ENCODE assay signal across 21 mouse cellular contexts in the genomic region with DNA sequence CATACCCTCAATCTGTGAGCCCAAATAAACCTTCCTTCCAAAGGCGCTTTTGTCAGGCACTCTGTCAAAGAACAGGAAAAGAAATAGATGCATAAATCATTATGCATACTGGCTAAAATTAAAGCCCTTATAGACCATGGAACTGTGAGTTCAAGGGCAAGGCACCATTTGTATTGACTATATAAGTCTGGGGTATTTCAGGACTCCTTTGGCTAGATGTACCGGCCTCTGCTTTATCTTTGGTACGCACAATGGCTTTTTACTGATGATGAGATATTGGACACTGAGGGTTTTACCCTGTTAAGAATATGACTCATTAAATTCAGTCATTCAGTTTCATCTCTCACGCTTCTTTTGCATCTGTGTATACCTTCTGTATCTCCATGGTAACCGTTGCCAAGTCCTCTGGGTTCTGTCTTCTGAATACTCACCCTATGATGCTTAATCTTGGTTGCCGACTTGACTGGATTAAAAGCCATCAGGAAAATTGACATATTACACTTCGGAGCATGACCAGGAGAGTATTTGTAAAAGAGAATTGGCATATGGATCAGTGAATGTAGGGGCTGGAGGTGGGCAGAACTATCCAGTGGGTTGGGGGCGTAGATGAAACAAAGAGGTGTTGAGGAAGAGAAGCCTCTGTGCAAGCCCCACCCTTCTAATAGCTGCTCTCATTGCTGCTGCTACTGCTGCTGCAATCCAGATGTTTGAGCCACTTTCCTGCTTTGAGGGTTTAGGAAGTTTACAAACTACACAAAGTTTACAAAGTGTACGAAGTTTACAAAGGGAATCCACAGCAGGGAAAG. TPM values are rescaled to one million over a fixed set of nuclear protein-coding genes. Genes with fewer than 3 reads are reported as not detected.
DNase-seq lines count a peak whose midpoint lies in the region; ATAC-seq lines count a peak whose summit lies in the region.
"Had no signal": no experiment of that assay in that cellular context is flagged by ENCODE, and none has a peak within 500 bp of the region (broad histone marks: within the 10 kb centered on the region; RNA-seq: fewer than 3 reads in every experiment).

No protein-coding gene starts in this region.

- no peak overlapping the region for H3K9ac ChIP-seq in forebrain, embryonic 12.5 days
- no peak overlapping the region for H3K9ac ChIP-seq in forebrain, embryonic 11.5 days (ENCODE audit: low read length)
- H3K9ac ChIP-seq in intestine, embryonic 14.5 days (ENCODE audit: low read length) = no peak overlapping the region
- no peak overlapping the region for H3K9ac ChIP-seq in intestine, embryonic 15.5 days
- H3K9ac ChIP-seq in midbrain, embryonic 15.5 days = no peak overlapping the region
- H3K9ac ChIP-seq: heart, embryonic 13.5 days; lung, embryonic 14.5 days; stomach, embryonic 15.5 days had no signal

- H3K4me2 ChIP-seq in forebrain, embryonic 12.5 days = no peak overlapping the region
- H3K4me2 ChIP-seq in forebrain, embryonic 11.5 days (ENCODE audit: low read depth, low read length, severe bottlenecking) = no peak overlapping the region
- no peak overlapping the region for H3K4me2 ChIP-seq in intestine, embryonic 14.5 days (ENCODE audit: low read length)
- H3K4me2 ChIP-seq in intestine, embryonic 15.5 days (replicated peaks) = no peak overlapping the region
- no peak overlapping the region for H3K4me2 ChIP-seq in midbrain, embryonic 15.5 days
- H3K4me2 ChIP-seq: heart, embryonic 13.5 days; lung, embryonic 14.5 days; stomach, embryonic 15.5 days had no signal

- 73% methylated on average over 9 of the region's 9 CpGs for whole genome bisulfite sequencing in forebrain, embryonic 12.5 days
- WGBS in forebrain, embryonic 11.5 days = 77% methylated on average over 9 of the region's 9 CpGs
- WGBS in intestine, embryonic 14.5 days = 72% methylated on average over 9 of the region's 9 CpGs
- 73% methylated on average over 9 of the region's 9 CpGs for WGBS in intestine, embryonic 15.5 days
- 82% methylated on average over 9 of the region's 9 CpGs for WGBS in embryonic facial prominence, embryonic 10.5 days
- WGBS in midbrain, embryonic 15.5 days = 47% methylated on average over 9 of the region's 9 CpGs

- H3K9me3 ChIP-seq in forebrain, embryonic 12.5 days = no peaks in the 10 kb centered on the region
- no peaks in the 10 kb centered on the region for H3K9me3 ChIP-seq in forebrain, embryonic 11.5 days (ENCODE audit: control insufficient read depth, low read length)
- H3K9me3 ChIP-seq in intestine, embryonic 14.5 days (ENCODE audit: control insufficient read depth, low read length) = no peaks in the 10 kb centered on the region
- H3K9me3 ChIP-seq in intestine, embryonic 15.5 days = no peaks in the 10 kb centered on the region
- H3K9me3 ChIP-seq in embryonic facial prominence, embryonic 10.5 days = no peaks in the 10 kb centered on the region
- H3K9me3 ChIP-seq in midbrain, embryonic 15.5 days = no peaks in the 10 kb centered on the region
- H3K9me3 ChIP-seq: heart, embryonic 13.5 days; stomach, embryonic 15.5 days had no signal

- H3K4me1 ChIP-seq in forebrain, embryonic 12.5 days = peaks cover 9% of the 10 kb centered on the region
- H3K4me1 ChIP-seq in forebrain, embryonic 11.5 days (replicated peaks; ENCODE audit: control insufficient read depth, insufficient read depth, low read length) = no peaks in the 10 kb centered on the region
- no peaks in the 10 kb centered on the region for H3K4me1 ChIP-seq in intestine, embryonic 14.5 days (replicated peaks; ENCODE audit: control insufficient read depth, insufficient read depth, low read length)
- no peaks in the 10 kb centered on the region for H3K4me1 ChIP-seq in intestine, embryonic 15.5 days (replicated peaks)
- no peaks in the 10 kb centered on the region for H3K4me1 ChIP-seq in embryonic facial prominence, embryonic 10.5 days
- H3K4me1 ChIP-seq in midbrain, embryonic 15.5 days = peaks cover 7% of the 10 kb centered on the region; the same call in 1 of the 2 replicates
- H3K4me1 ChIP-seq: heart, embryonic 13.5 days; stomach, embryonic 15.5 days had no signal

- no peak overlapping the region for H3K4me3 ChIP-seq in forebrain, embryonic 12.5 days (replicated peaks)
- H3K4me3 ChIP-seq in forebrain, embryonic 11.5 days (ENCODE audit: low read depth, low read length) = no peak overlapping the region
- H3K4me3 ChIP-seq in intestine, embryonic 14.5 days (ENCODE audit: low read depth, low read length) = no peak overlapping the region
- no peak overlapping the region for H3K4me3 ChIP-seq in intestine, embryonic 15.5 days (replicated peaks)
- H3K4me3 ChIP-seq in embryonic facial prominence, embryonic 10.5 days = no peak overlapping the region
- H3K4me3 ChIP-seq in midbrain, embryonic 15.5 days = no peak overlapping the region
- H3K4me3 ChIP-seq: heart, embryonic 13.5 days; stomach, embryonic 15.5 days had no signal

- H3K27ac ChIP-seq in forebrain, embryonic 12.5 days = no peak overlapping the region
- no peak overlapping the region for H3K27ac ChIP-seq in forebrain, embryonic 11.5 days (ENCODE audit: low read depth, low read length)
- no peak overlapping the region for H3K27ac ChIP-seq in intestine, embryonic 14.5 days (ENCODE audit: low read depth)
- H3K27ac ChIP-seq in intestine, embryonic 15.5 days = no peak overlapping the region
- H3K27ac ChIP-seq in embryonic facial prominence, embryonic 10.5 days (replicated peaks) = no peak overlapping the region
- H3K27ac ChIP-seq in midbrain, embryonic 15.5 days = 0 out of 2 replicates have a peak overlapping the region, but pooled peaks have one; percentile 5
- H3K27ac ChIP-seq: heart, embryonic 13.5 days; macrophage; stomach, embryonic 15.5 days had no signal

- DNase-seq in forebrain, embryonic 11.5 days (ENCODE audit: low spot score) = no peak
- DNase-seq in intestine, embryonic 14.5 days (ENCODE audit: low spot score) = peak; percentile 33
- DNase-seq in embryonic facial prominence, embryonic 10.5 days (ENCODE audit: low spot score) = peak; percentile 6
- no peak for DNase-seq in gastrocnemius, postnatal 10 days
- DNase-seq: adrenal gland, postnatal 25 days; cerebellum, adult 11 months; kidney, adult 9 months; lung, embryonic 14.5 days; thymus, postnatal 4 days had no signal

- no peaks in the 10 kb centered on the region for H3K36me3 ChIP-seq in forebrain, embryonic 12.5 days (replicated peaks)
- no peaks in the 10 kb centered on the region for H3K36me3 ChIP-seq in forebrain, embryonic 11.5 days (ENCODE audit: control insufficient read depth, insufficient read depth, low read length)
- no peaks in the 10 kb centered on the region for H3K36me3 ChIP-seq in intestine, embryonic 14.5 days (ENCODE audit: control insufficient read depth, insufficient read depth, low read length)
- no peaks in the 10 kb centered on the region for H3K36me3 ChIP-seq in intestine, embryonic 15.5 days
- no peaks in the 10 kb centered on the region for H3K36me3 ChIP-seq in embryonic facial prominence, embryonic 10.5 days (replicated peaks)
- no peaks in the 10 kb centered on the region for H3K36me3 ChIP-seq in midbrain, embryonic 15.5 days (replicated peaks)
- H3K36me3 ChIP-seq: heart, embryonic 13.5 days; stomach, embryonic 15.5 days had no signal

- peak; percentile 17; the same call in 1 of the 2 replicates for ATAC-seq in forebrain, embryonic 12.5 days (ENCODE audit: low FRiP score)
- ATAC-seq in forebrain, embryonic 11.5 days (replicated peaks; ENCODE audit: low FRiP score) = no peak
- no peak for ATAC-seq in intestine, embryonic 14.5 days (replicated peaks; ENCODE audit: low FRiP score, low TSS enrichment, low read depth)
- no peak for ATAC-seq in intestine, embryonic 15.5 days
- peak; percentile 88 for ATAC-seq in midbrain, embryonic 15.5 days (replicated peaks)
- ATAC-seq in megakaryocyte, adult 5-6 weeks (ENCODE audit: poor library complexity, severe bottlenecking) = no peak
- ATAC-seq: activated CD4-positive, CD25-positive, alpha-beta regulatory T cell, adult 4 months had no signal

- H3K27me3 ChIP-seq in forebrain, embryonic 12.5 days = no peaks in the 10 kb centered on the region
- no peaks in the 10 kb centered on the region for H3K27me3 ChIP-seq in forebrain, embryonic 11.5 days (ENCODE audit: control insufficient read depth, insufficient read depth, low read length)
- no peaks in the 10 kb centered on the region for H3K27me3 ChIP-seq in intestine, embryonic 14.5 days (replicated peaks; ENCODE audit: control insufficient read depth, insufficient read depth, low read length)
- no peaks in the 10 kb centered on the region for H3K27me3 ChIP-seq in intestine, embryonic 15.5 days (replicated peaks)
- H3K27me3 ChIP-seq in embryonic facial prominence, embryonic 10.5 days (replicated peaks; ENCODE audit: low read depth, poor library complexity, severe bottlenecking) = no peaks in the 10 kb centered on the region
- H3K27me3 ChIP-seq in midbrain, embryonic 15.5 days (replicated peaks) = no peaks in the 10 kb centered on the region
- H3K27me3 ChIP-seq: heart, embryonic 13.5 days; stomach, embryonic 15.5 days had no signal

RNA-seq across cellular contexts. Expression of gene Tmem212, which starts 22.7 kb away (rescaled TPM):
- polyA plus RNA-seq in forebrain, embryonic 12.5 days (2016; fragmentation: Nextera tagmentation; extraction: Ambion mirVana) = not detected in 2 replicates
- polyA plus RNA-seq in forebrain, embryonic 11.5 days (2014; fragmentation: Nextera tagmentation; extraction: Ambion mirVana) = not detected in 2 replicates
- not detected in 2 replicates for polyA plus RNA-seq in intestine, embryonic 14.5 days (2014; fragmentation: Nextera tagmentation; extraction: Ambion mirVana)
- not detected in 2 replicates for polyA plus RNA-seq in intestine, embryonic 15.5 days (2015; fragmentation: Nextera tagmentation; extraction: Ambion mirVana)
- not detected in 2 replicates for polyA plus RNA-seq in embryonic facial prominence, embryonic 10.5 days (2016; fragmentation: Nextera tagmentation; extraction: Ambion mirVana)
- 0.25 and 0.77 TPM in 2 replicates for polyA plus RNA-seq in midbrain, embryonic 15.5 days (2015; fragmentation: Nextera tagmentation; extraction: Ambion mirVana)
- total RNA-seq in gastrocnemius, postnatal 10 days (2021) = not detected
- not detected in 2 replicates for total RNA-seq in megakaryocyte, adult 5-6 weeks (2015)
- not detected in 2 replicates for total RNA-seq in megakaryocyte, adult 5-6 weeks (2017)
- total RNA-seq: adrenal gland, postnatal 25 days; gastrocnemius, postnatal 4 days; liver, adult 2 months had no signal
- polyA plus RNA-seq: activated CD4-positive, CD25-positive, alpha-beta regulatory T cell, adult 4 months; heart, embryonic 13.5 days; liver, adult 2 months; lung, embryonic 14.5 days; macrophage; neural tube, embryonic 14.5 days; small intestine, adult 2 months; stomach, embryonic 15.5 days had no signal

Comparison
In these comparisons a context has a peak if more than half of its experiments do, and no peak if none do; other contexts are left out.
1. ATAC-seq: peak in forebrain, embryonic 12.5 days (single experiment) and midbrain, embryonic 15.5 days (single experiment); none in forebrain, embryonic 11.5 days (single experiment), intestine, embryonic 14.5 days (single experiment), intestine, embryonic 15.5 days (single experiment) and megakaryocyte, adult 5-6 weeks (single experiment).
2. DNase-seq: peak in intestine, embryonic 14.5 days (single experiment) and embryonic facial prominence, embryonic 10.5 days (single experiment); none in forebrain, embryonic 11.5 days (single experiment) and gastrocnemius, postnatal 10 days (single experiment).